In the genomic region with DNA sequence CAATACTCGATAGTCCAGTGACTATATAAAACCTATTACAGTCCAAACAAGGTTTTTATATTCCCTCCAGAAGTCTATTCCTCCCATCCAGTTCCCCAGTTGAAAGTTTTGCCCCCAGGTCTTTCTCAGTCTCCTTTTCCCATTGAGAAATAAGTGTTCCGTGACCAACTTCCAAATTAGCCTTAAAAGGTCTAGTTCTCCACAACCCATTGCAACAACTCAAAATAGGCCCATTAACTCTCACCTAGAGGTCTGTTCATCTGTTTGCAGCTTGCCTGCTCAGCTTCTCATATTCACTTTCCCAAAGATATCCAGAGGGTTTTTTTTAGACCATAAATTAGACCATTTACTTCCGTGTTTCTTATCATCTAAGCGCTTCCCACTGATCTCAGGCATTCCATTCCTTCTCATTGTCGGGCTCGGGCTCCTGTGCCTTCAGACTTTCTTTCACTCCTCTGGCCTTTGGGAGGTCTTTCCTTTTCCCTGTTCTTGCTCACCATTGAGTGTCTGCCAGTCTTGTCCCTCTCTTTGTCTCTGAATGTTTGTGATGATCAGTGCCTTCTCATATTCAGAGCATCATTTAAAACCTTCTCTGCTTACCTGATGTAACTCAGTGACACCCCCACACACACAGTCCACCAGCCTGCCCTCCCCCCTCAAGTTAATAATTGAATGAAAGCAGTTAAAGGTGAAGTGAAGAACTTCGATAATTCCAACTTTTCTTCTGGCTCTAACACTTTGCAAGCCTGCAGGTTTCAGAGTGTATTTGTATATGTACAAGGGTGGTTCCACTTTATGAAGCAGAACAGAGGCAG, we compare ENCODE assay signal across 25 mouse cellular contexts.
DNase-seq lines count a peak whose midpoint lies in the region; ATAC-seq lines count a peak whose summit lies in the region.
"Had no signal": no experiment of that assay in that cellular context is flagged by ENCODE, and none has a peak within 500 bp of the region (broad histone marks: within the 10 kb centered on the region; RNA-seq: fewer than 3 reads in every experiment).

No protein-coding gene starts in this region.

- 0 out of 2 replicates have a peak, but pooled peaks cover 3% of the 10 kb centered on the region for H3K4me1 ChIP-seq in kidney, embryonic 14.5 days (ENCODE audit: control insufficient read depth, insufficient read depth, low read length)
- peaks cover 3% of the 10 kb centered on the region; the same call in 1 of the 2 replicates for H3K4me1 ChIP-seq in liver, embryonic 15.5 days (replicated peaks)
- H3K4me1 ChIP-seq: embryonic facial prominence, embryonic 15.5 days; hindbrain, embryonic 10.5 days; limb, embryonic 10.5 days; midbrain, embryonic 12.5 days; neural tube, embryonic 15.5 days had no signal

- no peak overlapping the region for H3K4me2 ChIP-seq in kidney, embryonic 14.5 days (replicated peaks; ENCODE audit: low read depth, low read length)
- peak overlapping the region; percentile 23; the same call in 1 of the 2 replicates for H3K4me2 ChIP-seq in liver, embryonic 15.5 days
- H3K4me2 ChIP-seq: embryonic facial prominence, embryonic 15.5 days; heart, embryonic 12.5 days; midbrain, embryonic 12.5 days; neural tube, embryonic 15.5 days had no signal

- H3K27me3 ChIP-seq in kidney, embryonic 14.5 days (ENCODE audit: control insufficient read depth, insufficient read depth, low read length): no peaks in the 10 kb centered on the region
- no peaks in the 10 kb centered on the region for H3K27me3 ChIP-seq in liver, embryonic 15.5 days
- H3K27me3 ChIP-seq: embryonic facial prominence, embryonic 15.5 days; heart, embryonic 12.5 days; midbrain, embryonic 12.5 days; neural tube, embryonic 15.5 days had no signal

- 42% methylated on average over 7 of the region's 7 CpGs for WGBS in kidney, embryonic 14.5 days
- WGBS in liver, embryonic 15.5 days (ENCODE audit: insufficient replicate concordance): 62% methylated on average over 7 of the region's 7 CpGs

- no peaks in the 10 kb centered on the region for H3K36me3 ChIP-seq in kidney, embryonic 14.5 days (ENCODE audit: control insufficient read depth, insufficient read depth, low read length)
- H3K36me3 ChIP-seq in liver, embryonic 15.5 days (replicated peaks): no peaks in the 10 kb centered on the region
- H3K36me3 ChIP-seq: embryonic facial prominence, embryonic 15.5 days; heart, embryonic 12.5 days; hindbrain, embryonic 10.5 days; limb, embryonic 10.5 days; midbrain, embryonic 12.5 days; neural tube, embryonic 15.5 days had no signal

- ATAC-seq in kidney, embryonic 14.5 days (ENCODE audit: low FRiP score, low TSS enrichment): no peak
- peak; percentile 34; the same call in 1 of the 2 replicates for ATAC-seq in liver, embryonic 15.5 days (ENCODE audit: insufficient read depth)
- ATAC-seq: forebrain, embryonic 16.5 days; hindbrain, postnatal 0 days had no signal

- DNase-seq in kidney, adult 11 months: peak; percentile 31
- DNase-seq in adipocyte (ENCODE audit: low spot score): peak; percentile 53
- peak; percentile 57 for DNase-seq in kidney, adult 9 months
- no peak for DNase-seq in T-cell, adult 2 months (ENCODE audit: low spot score)
- DNase-seq in urinary bladder, postnatal 14 days (ENCODE audit: low spot score): no peak
- no peak for DNase-seq in adrenal gland, postnatal 14 days
- DNase-seq: adrenal gland, postnatal 36 days; cerebellum, adult 9-11 months; gastrocnemius, postnatal 14 days; heart, postnatal 10 days; lung, adult 18-20 months; lung, postnatal 10 days; right cerebral cortex, adult 18-20 months; thymus, adult 18-20 months; thymus, postnatal 36 days had no signal

- H3K9ac ChIP-seq in kidney, embryonic 14.5 days (ENCODE audit: low read depth, low read length): no peak overlapping the region
- H3K9ac ChIP-seq in liver, embryonic 15.5 days: no peak overlapping the region
- H3K9ac ChIP-seq: embryonic facial prominence, embryonic 15.5 days; heart, embryonic 12.5 days; midbrain, embryonic 12.5 days; neural tube, embryonic 15.5 days had no signal

- no peaks in the 10 kb centered on the region for H3K9me3 ChIP-seq in kidney, embryonic 14.5 days (ENCODE audit: control insufficient read depth, low read length)
- no peaks in the 10 kb centered on the region for H3K9me3 ChIP-seq in liver, embryonic 15.5 days (replicated peaks)
- H3K9me3 ChIP-seq: embryonic facial prominence, embryonic 15.5 days; heart, embryonic 12.5 days; hindbrain, embryonic 10.5 days; limb, embryonic 10.5 days; midbrain, embryonic 12.5 days; neural tube, embryonic 15.5 days had no signal

- H3K4me3 ChIP-seq in kidney, embryonic 14.5 days (ENCODE audit: low read length): no peak overlapping the region
- H3K4me3 ChIP-seq in liver, embryonic 15.5 days (replicated peaks): no peak overlapping the region
- H3K4me3 ChIP-seq: embryonic facial prominence, embryonic 15.5 days; heart, embryonic 12.5 days; hindbrain, embryonic 10.5 days; limb, embryonic 10.5 days; midbrain, embryonic 12.5 days; neural tube, embryonic 15.5 days had no signal

- no peak overlapping the region for H3K27ac ChIP-seq in kidney, embryonic 14.5 days (ENCODE audit: low read depth, low read length)
- H3K27ac ChIP-seq in liver, embryonic 15.5 days (replicated peaks): no peak overlapping the region
- H3K27ac ChIP-seq: embryonic facial prominence, embryonic 15.5 days; hindbrain, embryonic 10.5 days; hindbrain, postnatal 0 days; limb, embryonic 10.5 days; midbrain, embryonic 12.5 days; neural tube, embryonic 15.5 days had no signal

Comparison
In these comparisons a context has a peak if more than half of its experiments do, and no peak if none do; other contexts are left out.
1. DNase-seq: peak in kidney, adult 11 months (single experiment), adipocyte (single experiment) and kidney, adult 9 months (single experiment); none in T-cell, adult 2 months (single experiment), urinary bladder, postnatal 14 days (single experiment) and adrenal gland, postnatal 14 days (single experiment).